8 mouse cellular contexts compared by ENCODE assay signal in genomic region chr8:94179713-94180560, GRCm38 (mm10). TPM values are rescaled to one million over a fixed set of nuclear protein-coding genes. Genes with fewer than 3 reads are reported as not detected.
DNase-seq lines count a peak whose midpoint lies in the region; ATAC-seq and TF ChIP-seq lines count a peak whose summit lies in the region.

No protein-coding gene starts in this region.

- WGBS in forebrain, embryonic 12.5 days = 4% methylated on average over 25 of the region's 25 CpGs
- WGBS in intestine, postnatal 0 days = 4% methylated on average over 25 of the region's 25 CpGs

- H3K4me2 ChIP-seq in forebrain, embryonic 12.5 days = peak overlapping the region; percentile 75
- H3K4me2 ChIP-seq in intestine, postnatal 0 days (replicated peaks; ENCODE audit: low read depth) = peak overlapping the region; percentile 67

- H3K4me1 ChIP-seq in ES-E14 (ENCODE audit: control insufficient read depth in 2 of 2, insufficient read depth in 2 of 2, low read length in 2 of 2, poor library complexity in 1 of 2) = peaks cover 9 to 12% of the 10 kb centered on the region in 2 experiments; a peak in 3 of 4 replicates
- peaks cover 27% of the 10 kb centered on the region for H3K4me1 ChIP-seq in forebrain, embryonic 12.5 days
- no peaks in the 10 kb centered on the region for H3K4me1 ChIP-seq in intestine, postnatal 0 days (replicated peaks; ENCODE audit: control insufficient read depth, insufficient read depth, low read length)

- H3K4me3 ChIP-seq in ES-E14 (ENCODE audit: insufficient read depth in 1 of 2, low read depth in 1 of 2, low read length in 2 of 2, poor library complexity in 1 of 2, severe bottlenecking in 1 of 2) = peak overlapping the region; percentile 79 to 80
- H3K4me3 ChIP-seq in forebrain, embryonic 12.5 days (replicated peaks) = peak overlapping the region; percentile 44
- H3K4me3 ChIP-seq in intestine, postnatal 0 days (ENCODE audit: low read depth, low read length) = peak overlapping the region; percentile 65

- 0 out of 2 replicates have a peak overlapping the region, but pooled peaks have one; percentile 54 for H3K27ac ChIP-seq in ES-E14 (ENCODE audit: insufficient read depth, low read depth, low read length, poor library complexity, severe bottlenecking)
- no peak overlapping the region for H3K27ac ChIP-seq in forebrain, embryonic 12.5 days
- H3K27ac ChIP-seq in intestine, postnatal 0 days (ENCODE audit: low read depth, low read length) = peak overlapping the region; percentile 87

- in situ Hi-C loops in ES-E14 (cut with MboI; ENCODE audit: low sequenced_read_pairs in 2 of 2, unreplicated experiment in 2 of 2) = no loop called here

- no peak for TF ChIP-seq CTCF in intestine, postnatal 0 days (IDR thresholded peaks at IDR 0.05; ENCODE audit: low read depth)

- H3K9ac ChIP-seq in ES-E14 (ENCODE audit: insufficient read depth, low read depth, low read length, poor library complexity, severe bottlenecking) = peak overlapping the region; percentile 83
- H3K9ac ChIP-seq in forebrain, embryonic 12.5 days = peak overlapping the region; percentile 52
- peak overlapping the region; percentile 67 for H3K9ac ChIP-seq in intestine, postnatal 0 days (ENCODE audit: low read depth, low read length)

- H3K9me3 ChIP-seq in ES-E14 (ENCODE audit: control insufficient read depth, insufficient read depth, low read depth, low read length) = no peaks in the 10 kb centered on the region
- no peaks in the 10 kb centered on the region for H3K9me3 ChIP-seq in forebrain, embryonic 12.5 days
- no peaks in the 10 kb centered on the region for H3K9me3 ChIP-seq in intestine, postnatal 0 days (ENCODE audit: control insufficient read depth)

- H3K27me3 ChIP-seq in forebrain, embryonic 12.5 days = peaks cover 96% of the 10 kb centered on the region
- H3K27me3 ChIP-seq in intestine, postnatal 0 days (replicated peaks; ENCODE audit: control insufficient read depth, insufficient read depth, low read length) = no peaks in the 10 kb centered on the region

- peak; percentile 21 to 25 for DNase-seq in cerebellum, adult 18-20 months
- no peak for DNase-seq in cerebellum, adult 9-10 months
- no peak for DNase-seq in ES-E14 (ENCODE audit: low read depth, low spot score)
- no peak for DNase-seq in gastrocnemius, adult 8-10 months (ENCODE audit: low spot score in 2 of 2)
- no peak for DNase-seq in gastrocnemius, postnatal 4 days (ENCODE audit: low spot score in 2 of 2)

- no peak for ATAC-seq in forebrain, embryonic 12.5 days (ENCODE audit: low FRiP score)
- ATAC-seq in intestine, postnatal 0 days = no peak
- ATAC-seq in megakaryocyte, adult 5-6 weeks (ENCODE audit: poor library complexity, severe bottlenecking) = 0 out of 2 replicates have a peak, but pooled peaks have one; percentile 14

- H3K36me3 ChIP-seq in ES-E14 (ENCODE audit: control insufficient read depth, insufficient read depth, low read length, poor library complexity, severe bottlenecking) = peaks cover 4% of the 10 kb centered on the region; the same call in 1 of the 2 replicates
- no peaks in the 10 kb centered on the region for H3K36me3 ChIP-seq in forebrain, embryonic 12.5 days (replicated peaks)
- no peaks in the 10 kb centered on the region for H3K36me3 ChIP-seq in intestine, postnatal 0 days (ENCODE audit: control insufficient read depth, insufficient read depth)

TF ChIP-seq in ES-E14, 5 proteins besides CTCF, POLR2A, EP300 and RAD21:
- TF ChIP-seq ZC3H11A (IDR thresholded peaks at IDR 0.05; ENCODE audit: borderline replicate concordance, low read depth, low read length) (no peak), HCFC1 (IDR thresholded peaks at IDR 0.05; ENCODE audit: borderline replicate concordance, insufficient read depth, low read length) (no peak), ZNF384 (IDR thresholded peaks at IDR 0.05; ENCODE audit: low read depth, low read length) (no peak), MAFK (IDR thresholded peaks at IDR 0.05; ENCODE audit: insufficient read depth, low read depth, low read length) (no peak), CHD2 (IDR thresholded peaks at IDR 0.05; ENCODE audit: low read depth, low read length) (no peak)

RNA-seq across cellular contexts. Expression of gene Mt1, which starts 1.1 kb away (rescaled TPM):
- 306 and 332 TPM in 2 replicates for total RNA-seq in ES-E14 (2012; rRNA removed)
- 64.4 and 76.2 TPM in 2 replicates for polyA plus RNA-seq in forebrain, embryonic 12.5 days (2016; fragmentation: Nextera tagmentation; extraction: Ambion mirVana)
- 2,068 and 2,262 TPM in 2 replicates for polyA plus RNA-seq in intestine, postnatal 0 days (2015; fragmentation: Nextera tagmentation; extraction: Ambion mirVana)
- total RNA-seq in megakaryocyte, adult 5-6 weeks (2015) = 18.6 and 24.3 TPM in 2 replicates
- total RNA-seq in megakaryocyte, adult 5-6 weeks (2017) = 32.5 and 48.1 TPM in 2 replicates
- 10 to 100 TPM; 11.7 to 74.5 (median 17.7) TPM for total RNA-seq in gastrocnemius, adult 8-10 months (2022)
- 10 to 100 TPM; 42.4 to 49.1 TPM for total RNA-seq in gastrocnemius, postnatal 4 days (2021)

RNA-seq across cellular contexts. Expression of gene Mt2, which starts 7.5 kb away (rescaled TPM):
- 541 and 635 TPM in 2 replicates for total RNA-seq in ES-E14 (2012; rRNA removed)
- polyA plus RNA-seq in forebrain, embryonic 12.5 days (2016; fragmentation: Nextera tagmentation; extraction: Ambion mirVana) = 34.1 and 35.0 TPM in 2 replicates
- polyA plus RNA-seq in intestine, postnatal 0 days (2015; fragmentation: Nextera tagmentation; extraction: Ambion mirVana) = 224 and 270 TPM in 2 replicates
- total RNA-seq in megakaryocyte, adult 5-6 weeks (2015) = 0.76 and 2.8 TPM in 2 replicates
- total RNA-seq in megakaryocyte, adult 5-6 weeks (2017) = 2.0 and 4.2 TPM in 2 replicates
- 10 to 100 TPM; 12.9 to 75.1 (median 15.1) TPM for total RNA-seq in gastrocnemius, adult 8-10 months (2022)
- total RNA-seq in gastrocnemius, postnatal 4 days (2021) = 100 to 1,000 TPM in 1 of 2 experiments, 10 to 100 TPM in 1; 83.6 to 103 TPM

RNA-seq across cellular contexts. Expression of gene Mt3, which starts 27.5 kb away (rescaled TPM):
- total RNA-seq in ES-E14 (2012; rRNA removed) = 2.1 and 6.6 TPM in 2 replicates
- 82.2 and 103 TPM in 2 replicates for polyA plus RNA-seq in forebrain, embryonic 12.5 days (2016; fragmentation: Nextera tagmentation; extraction: Ambion mirVana)
- polyA plus RNA-seq in intestine, postnatal 0 days (2015; fragmentation: Nextera tagmentation; extraction: Ambion mirVana) = 4.4 and 4.7 TPM in 2 replicates
- not detected in 2 replicates for total RNA-seq in megakaryocyte, adult 5-6 weeks (2015)
- not detected in 2 replicates for total RNA-seq in megakaryocyte, adult 5-6 weeks (2017)
- 1 to 10 TPM in 3 of 4 experiments, not detected in 1; 2.0 to 2.4 (median 2.2) TPM for total RNA-seq in gastrocnemius, adult 8-10 months (2022)
- 10 to 100 TPM; 11.4 to 18.3 TPM for total RNA-seq in gastrocnemius, postnatal 4 days (2021)

RNA-seq across cellular contexts. Expression of gene Nup93, which starts 34.4 kb away (rescaled TPM):
- total RNA-seq in ES-E14 (2012; rRNA removed) = 82.8 and 92.5 TPM in 2 replicates
- 110 and 121 TPM in 2 replicates for polyA plus RNA-seq in forebrain, embryonic 12.5 days (2016; fragmentation: Nextera tagmentation; extraction: Ambion mirVana)
- polyA plus RNA-seq in intestine, postnatal 0 days (2015; fragmentation: Nextera tagmentation; extraction: Ambion mirVana) = 21.2 and 21.9 TPM in 2 replicates
- 15.8 and 17.7 TPM in 2 replicates for total RNA-seq in megakaryocyte, adult 5-6 weeks (2015)
- 22.9 and 24.1 TPM in 2 replicates for total RNA-seq in megakaryocyte, adult 5-6 weeks (2017)
- total RNA-seq in gastrocnemius, adult 8-10 months (2022) = 10 to 100 TPM in 3 of 4 experiments, 1 to 10 TPM in 1; 9.7 to 14.2 (median 12.1) TPM
- total RNA-seq in gastrocnemius, postnatal 4 days (2021) = 10 to 100 TPM; 26.7 to 32.9 TPM

RNA-seq across cellular contexts. Expression of gene Mt4, which starts 42.9 kb away (rescaled TPM):
- 1.6 and 6.4 TPM in 2 replicates for total RNA-seq in ES-E14 (2012; rRNA removed)
- polyA plus RNA-seq in forebrain, embryonic 12.5 days (2016; fragmentation: Nextera tagmentation; extraction: Ambion mirVana) = not detected in 2 replicates
- 0.69 and 2.6 TPM in 2 replicates for polyA plus RNA-seq in intestine, postnatal 0 days (2015; fragmentation: Nextera tagmentation; extraction: Ambion mirVana)
- total RNA-seq in megakaryocyte, adult 5-6 weeks (2015) = not detected in 2 replicates
- not detected in 2 replicates for total RNA-seq in megakaryocyte, adult 5-6 weeks (2017)
- total RNA-seq in gastrocnemius, adult 8-10 months (2022) = not detected
- not detected for total RNA-seq in gastrocnemius, postnatal 4 days (2021)

Comparison
In these comparisons a context has a peak if more than half of its experiments do, and no peak if none do; other contexts are left out.
1. DNase-seq: peak in cerebellum, adult 18-20 months (2 of 2); none in cerebellum, adult 9-10 months (single experiment), ES-E14 (single experiment), gastrocnemius, adult 8-10 months (0 of 2) and gastrocnemius, postnatal 4 days (0 of 2).
2. Peak in every context shown above with its lines, with median percentiles within 50 percentile points of each other: H3K4me3 ChIP-seq and H3K9ac ChIP-seq.